Mouse (Mus musculus) spleen, postnatal 4 days (tissue): ENCODE results near the gene Ldah.

Source experiments
- DNase-seq, 2 experiments: peaks; one replicate each; pipeline ENCODE4 v3.0.0; 2022; ENCODE audit warnings: low spot score in 2 of 2

Gene Ldah

GRCm38 (mm10) chr12:8313270-8313771, 105.4 kb downstream of the Ldah start, which contains the start of gene Hs1bp3:
Gene Hs1bp3, plus strand, starts transcription at chr12:8313432.
- peak; percentile 83 to 95 for DNase-seq

- DNase-seq, result no peak
These were observed 105.9 kb downstream of the Ldah start for GRCm38 (mm10) chr12:8313773-8314172.

GRCm38 (mm10) chr12:8316541-8316940, 108.6 kb downstream of the Ldah start:
- DNase-seq, result no peak

GRCm38 (mm10) chr12:8320084-8320713, 112.3 kb downstream of the Ldah start:
- DNase-seq, result peak; percentile 65 to 89

GRCm38 (mm10) chr12:8321506-8321905, 113.6 kb downstream of the Ldah start:
- DNase-seq, result no peak

GRCm38 (mm10) chr12:8324086-8324485, 116.2 kb downstream of the Ldah start:
- no peak for DNase-seq

- DNase-seq, result no peak
These were observed 117.5 kb downstream of the Ldah start for GRCm38 (mm10) chr12:8325245-8325942.

GRCm38 (mm10) chr12:8325943-8326522, 118.1 kb downstream of the Ldah start:
- DNase-seq, result no peak

GRCm38 (mm10) chr12:8326825-8327674, 119.1 kb downstream of the Ldah start:
- DNase-seq, result peak; percentile 85 to 96

- DNase-seq, result no peak
These were observed 119.8 kb downstream of the Ldah start for GRCm38 (mm10) chr12:8327675-8328053.

GRCm38 (mm10) chr12:8329236-8329635, 121.3 kb downstream of the Ldah start:
- no peak for DNase-seq

GRCm38 (mm10) chr12:8331489-8332173, 123.7 kb downstream of the Ldah start:
- no peak for DNase-seq

GRCm38 (mm10) chr12:8332174-8332542, 124.3 kb downstream of the Ldah start:
- no peak for DNase-seq

GRCm38 (mm10) chr12:8333617-8334016, 125.7 kb downstream of the Ldah start:
- no peak for DNase-seq

GRCm38 (mm10) chr12:8334261-8334660, 126.4 kb downstream of the Ldah start:
- DNase-seq, result no peak
